In the genomic region with DNA sequence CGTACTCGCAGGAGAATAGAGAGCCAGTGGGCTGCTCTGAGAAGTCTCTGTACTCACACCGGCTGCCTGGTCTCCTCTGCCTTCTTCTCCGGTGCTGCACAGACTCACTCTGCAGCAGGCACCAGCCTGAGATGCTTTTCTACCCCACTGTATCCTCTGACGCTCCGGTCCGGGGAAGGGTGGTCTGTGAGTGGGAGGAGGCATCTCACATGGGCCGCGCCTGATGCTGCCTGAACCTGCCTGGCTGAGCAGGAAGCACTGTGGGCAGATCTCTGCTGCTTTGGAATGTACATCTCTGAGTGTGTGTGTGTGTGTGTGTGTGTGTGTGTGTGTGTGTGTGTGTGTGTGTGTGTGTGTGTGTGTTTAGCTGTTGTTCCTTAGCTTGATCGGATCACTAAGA, we compare ENCODE assay signal across 11 mouse cellular contexts. TPM values are rescaled to one million over a fixed set of nuclear protein-coding genes. Genes with fewer than 3 reads are reported as not detected.
DNase-seq lines count a peak whose midpoint lies in the region; ATAC-seq lines count a peak whose summit lies in the region.
"Had no signal": no experiment of that assay in that cellular context is flagged by ENCODE, and none has a peak within 500 bp of the region (broad histone marks: within the 10 kb centered on the region; RNA-seq: fewer than 3 reads in every experiment).

Gene Upk1b, minus strand, starts transcription at position 238 of the 400 bp plus-strand sequence.

- H3K27me3 ChIP-seq in heart, embryonic 13.5 days (replicated peaks): peaks cover 2% of the 10 kb centered on the region; the same call in 1 of the 2 replicates
- H3K27me3 ChIP-seq in embryonic facial prominence, embryonic 15.5 days: no peaks in the 10 kb centered on the region
- no peaks in the 10 kb centered on the region for H3K27me3 ChIP-seq in hindbrain, embryonic 12.5 days
- H3K27me3 ChIP-seq: CH12.LX; midbrain, embryonic 15.5 days had no signal

- H3K4me1 ChIP-seq in heart, embryonic 13.5 days: peaks cover 14% of the 10 kb centered on the region
- H3K4me1 ChIP-seq in embryonic facial prominence, embryonic 15.5 days: 0 out of 2 replicates have a peak, but pooled peaks cover 3% of the 10 kb centered on the region
- no peaks in the 10 kb centered on the region for H3K4me1 ChIP-seq in hindbrain, embryonic 12.5 days
- H3K4me1 ChIP-seq: midbrain, embryonic 15.5 days had no signal

- H3K9me3 ChIP-seq in heart, embryonic 13.5 days: no peaks in the 10 kb centered on the region
- H3K9me3 ChIP-seq in embryonic facial prominence, embryonic 15.5 days (replicated peaks): no peaks in the 10 kb centered on the region
- no peaks in the 10 kb centered on the region for H3K9me3 ChIP-seq in hindbrain, embryonic 12.5 days (replicated peaks)
- H3K9me3 ChIP-seq: midbrain, embryonic 15.5 days had no signal

- ATAC-seq in heart, embryonic 13.5 days (ENCODE audit: extremely low read depth, insufficient number of reproducible peaks, low FRiP score, low TSS enrichment): no peak
- ATAC-seq in CD4-positive, CD25-positive, alpha-beta regulatory T cell, adult 4 months: peak; percentile 43
- no peak; the same call in 1 of the 2 replicates for ATAC-seq in embryonic facial prominence, embryonic 15.5 days (ENCODE audit: insufficient number of reproducible peaks, low FRiP score, low TSS enrichment, low read depth)
- peak; percentile 72 for ATAC-seq in megakaryocyte progenitor cell, adult 5-6 weeks (replicated peaks; ENCODE audit: poor library complexity)
- ATAC-seq in hindbrain, embryonic 12.5 days (ENCODE audit: low FRiP score): no peak
- ATAC-seq: midbrain, embryonic 15.5 days had no signal

- intact Hi-C loops in heart, postnatal 10 days (cut with DNase I): no loop called here

- H3K36me3 ChIP-seq in heart, embryonic 13.5 days: no peaks in the 10 kb centered on the region
- no peaks in the 10 kb centered on the region for H3K36me3 ChIP-seq in embryonic facial prominence, embryonic 15.5 days
- no peaks in the 10 kb centered on the region for H3K36me3 ChIP-seq in hindbrain, embryonic 12.5 days
- H3K36me3 ChIP-seq: midbrain, embryonic 15.5 days had no signal

- no peak for DNase-seq in heart, postnatal 10 days
- no peak for DNase-seq in spleen, adult 12 weeks (ENCODE audit: low spot score)
- no peak for DNase-seq in layer of hippocampus, adult 18-20 months (ENCODE audit: low spot score in 2 of 2)
- DNase-seq: layer of hippocampus, postnatal 36 days had no signal

- H3K27ac ChIP-seq in heart, embryonic 13.5 days (replicated peaks): no peak within 1 kb of the TSS
- H3K27ac ChIP-seq in embryonic facial prominence, embryonic 15.5 days (replicated peaks): no peak within 1 kb of the TSS
- no peak within 1 kb of the TSS for H3K27ac ChIP-seq in hindbrain, embryonic 12.5 days
- H3K27ac ChIP-seq: midbrain, embryonic 15.5 days had no signal

- H3K4me2 ChIP-seq in heart, embryonic 13.5 days: peak within 1 kb of the TSS; percentile 53
- no peak within 1 kb of the TSS for H3K4me2 ChIP-seq in embryonic facial prominence, embryonic 15.5 days (replicated peaks)
- no peak within 1 kb of the TSS for H3K4me2 ChIP-seq in hindbrain, embryonic 12.5 days (replicated peaks)
- H3K4me2 ChIP-seq: midbrain, embryonic 15.5 days had no signal

- WGBS in heart, embryonic 13.5 days: 18% methylated on average over 9 of the region's 10 CpGs
- 18% methylated on average over 10 of the region's 10 CpGs for WGBS in embryonic facial prominence, embryonic 15.5 days
- WGBS in hindbrain, embryonic 12.5 days: 54% methylated on average over 10 of the region's 10 CpGs

- peak within 1 kb of the TSS; percentile 28; the same call in 1 of the 2 replicates for H3K9ac ChIP-seq in heart, embryonic 13.5 days
- no peak within 1 kb of the TSS for H3K9ac ChIP-seq in embryonic facial prominence, embryonic 15.5 days
- H3K9ac ChIP-seq in hindbrain, embryonic 12.5 days: no peak within 1 kb of the TSS
- H3K9ac ChIP-seq: midbrain, embryonic 15.5 days had no signal

- H3K4me3 ChIP-seq in heart, embryonic 13.5 days: peak within 1 kb of the TSS; percentile 11; the same call in 1 of the 2 replicates
- H3K4me3 ChIP-seq in embryonic facial prominence, embryonic 15.5 days (replicated peaks): no peak within 1 kb of the TSS
- no peak within 1 kb of the TSS for H3K4me3 ChIP-seq in hindbrain, embryonic 12.5 days
- H3K4me3 ChIP-seq: midbrain, embryonic 15.5 days had no signal

RNA-seq across cellular contexts. Expression of gene Upk1b, which starts in this region (rescaled TPM):
- polyA plus RNA-seq in heart, embryonic 13.5 days (2015; fragmentation: Nextera tagmentation; extraction: Ambion mirVana): 17.4 and 19.3 TPM in 2 replicates
- total RNA-seq in heart, postnatal 10 days (2021): 1 to 10 TPM; 6.2 to 7.9 TPM
- not detected for polyA plus RNA-seq in CD4-positive, CD25-positive, alpha-beta regulatory T cell, adult 4 months (2017; shearing (Covaris generic))
- 42.4 and 58.4 TPM in 2 replicates for polyA plus RNA-seq in embryonic facial prominence, embryonic 15.5 days (2015; fragmentation: Nextera tagmentation; extraction: Ambion mirVana)
- 0.49 and 1.1 TPM in 2 replicates for total RNA-seq in megakaryocyte progenitor cell, adult 5-6 weeks (2015)
- total RNA-seq in megakaryocyte progenitor cell, adult 5-6 weeks (2017): 0.14 TPM in 1 of 2 replicates, not detected in the other
- polyA plus RNA-seq in hindbrain, embryonic 12.5 days (2016; fragmentation: Nextera tagmentation; extraction: Ambion mirVana): 3.2 and 3.8 TPM in 2 replicates
- total RNA-seq in layer of hippocampus, adult 18-20 months (2021): 1 to 10 TPM; 3.0 to 5.4 TPM
- total RNA-seq: CH12.LX had no signal

Comparison
In these comparisons a context has a peak if more than half of its experiments do, and no peak if none do; other contexts are left out.
1. Peak in ATAC-seq in CD4-positive, CD25-positive, alpha-beta regulatory T cell, adult 4 months; RNA of the gene not detected or under 1 TPM.